Mouse (Mus musculus) liver, embryonic 14 days (tissue): Measurements from ENCODE around the gene Cd274. TPM values are rescaled to one million over a fixed set of nuclear protein-coding genes. Genes with fewer than 3 reads are reported as not detected.

Experiments
- polyA plus RNA-seq: library from polyadenylated mRNA; depleted of rRNA; stranded (reverse); fragments of >200 nt; gene quantifications from 2 replicates; pipeline ENCODE4 v1.2.3, GENCODE M21; 2012; rRNA removed

Cd274 gene
- polyA plus RNA-seq: 0.84 and 0.85 TPM in 2 replicates

GRCm38 (mm10) chr19:29366969-29367622 is at the start of gene Cd274, which contains the start of gene Plgrkt:
Cd274 (plus strand) TSS chr19:29367455.
Plgrkt (minus strand) TSS chr19:29367390.

GRCm38 (mm10) chr19:29325053-29325851 is 42.0 kb upstream of the Cd274 start, which contains the start of gene Insl6:
Insl6 (minus strand) TSS chr19:29325356.

GRCm38 (mm10) chr19:29334068-29334745 is 33.0 kb upstream of the Cd274 start, which contains the start of gene Rln1:
Rln1 (minus strand) TSS chr19:29334670.

GRCm38 (mm10) chr19:29410619-29411018 is 43.4 kb downstream of the Cd274 start, which contains the start of gene Pdcd1lg2:
Pdcd1lg2 (plus strand) TSS chr19:29410919.

Other genes with a start within 250 kb of the Cd274 start
- 14.1 and 16.7 TPM in 2 replicates for gene Jak2, start 115.6 kb upstream of the Cd274 start, polyA plus RNA-seq
- 0.25 and 0.33 TPM in 2 replicates for gene Insl6, start 42.1 kb upstream of the Cd274 start, polyA plus RNA-seq
- gene Rln1, start 32.8 kb upstream of the Cd274 start, polyA plus RNA-seq: not detected in 2 replicates
- gene Plgrkt, start 65 bp upstream of the Cd274 start, polyA plus RNA-seq: 24.0 and 26.6 TPM in 2 replicates
- 0.01 TPM in 1 of 2 replicates, not detected in the other for gene Pdcd1lg2, start 43.5 kb downstream of the Cd274 start, polyA plus RNA-seq
- gene Ric1, start 154.8 kb downstream of the Cd274 start, polyA plus RNA-seq: 3.3 TPM in 2 replicates